19 mouse cellular contexts compared by ENCODE assay signal in genomic region chr3:104662926-104663325, GRCm38 (mm10).
"Had no signal": no experiment of that assay in that cellular context is flagged by ENCODE, and none has a peak within 500 bp of the region (broad histone marks: within the 10 kb centered on the region; RNA-seq: fewer than 3 reads in every experiment).

No protein-coding gene starts in this region.

- H3K36me3 ChIP-seq: midbrain, embryonic 15.5 days; neural tube, embryonic 13.5 days had no signal

- H3K4me3 ChIP-seq: limb, embryonic 10.5 days; limb, embryonic 13.5 days; liver, embryonic 12.5 days; liver, embryonic 15.5 days; midbrain, embryonic 15.5 days; myocyte; neural tube, embryonic 13.5 days had no signal

- H3K27me3 ChIP-seq: limb, embryonic 13.5 days; liver, embryonic 12.5 days; liver, embryonic 15.5 days; midbrain, embryonic 15.5 days; neural tube, embryonic 13.5 days had no signal

- DNase-seq: kidney, adult 11 months; kidney, adult 9 months; kidney, postnatal 14 days; kidney, postnatal 4 days; liver; lung, adult 2 months; lung, postnatal 14 days; lung, postnatal 4 days; retina, postnatal 1 day; right cerebral cortex, postnatal 25 days; thymus, postnatal 25 days had no signal

- H3K9ac ChIP-seq: limb, embryonic 13.5 days; liver, embryonic 12.5 days; liver, embryonic 15.5 days; midbrain, embryonic 15.5 days; neural tube, embryonic 13.5 days had no signal

- H3K9me3 ChIP-seq: limb, embryonic 10.5 days; limb, embryonic 13.5 days; liver, embryonic 12.5 days; liver, embryonic 15.5 days; midbrain, embryonic 15.5 days; neural tube, embryonic 13.5 days had no signal

- H3K4me2 ChIP-seq: limb, embryonic 13.5 days; liver, embryonic 12.5 days; liver, embryonic 15.5 days; midbrain, embryonic 11.5 days; midbrain, embryonic 15.5 days; neural tube, embryonic 13.5 days had no signal

- H3K27ac ChIP-seq: limb, embryonic 10.5 days; limb, embryonic 13.5 days; liver, embryonic 15.5 days; midbrain, embryonic 15.5 days; neural tube, embryonic 13.5 days had no signal

- H3K4me1 ChIP-seq: neural tube, embryonic 13.5 days had no signal

- ATAC-seq: midbrain, embryonic 15.5 days had no signal
